Mouse (Mus musculus) c-Kit-positive CD71-negative TER-119-negative erythroid progenitor cells, embryonic 14.5 days (primary cell): Measurements from ENCODE around the gene Wfdc15b.

Source experiments
- DNase-seq: peaks from one replicate; pipeline ENCODE4 v3.0.0-alpha.2; 2013; ENCODE audit warnings: low read depth

Gene Wfdc15b

GRCm38 (mm10) chr2:164180124-164180523 is 41.3 kb downstream of the Wfdc15b start:
- DNase-seq: no peak

- no peak for DNase-seq
These were observed 43.6 kb downstream of the Wfdc15b start for GRCm38 (mm10) chr2:164177831-164178230.

- DNase-seq: no peak
These were observed 45.6 kb downstream of the Wfdc15b start for GRCm38 (mm10) chr2:164175850-164176249.

GRCm38 (mm10) chr2:164174649-164175395 is 46.6 kb downstream of the Wfdc15b start:
- no peak for DNase-seq

- DNase-seq: no peak
These were observed 48.1 kb downstream of the Wfdc15b start for GRCm38 (mm10) chr2:164173394-164173793.

- no peak for DNase-seq
These were observed 50.6 kb downstream of the Wfdc15b start, which contains the start of gene Kcns1 for GRCm38 (mm10) chr2:164170902-164171301. TSS of gene Kcns1 (minus strand) at chr2:164171113.

GRCm38 (mm10) chr2:164170326-164170725 is 51.1 kb downstream of the Wfdc15b start:
- no peak for DNase-seq

- no peak for DNase-seq
These were observed 52.9 kb downstream of the Wfdc15b start for GRCm38 (mm10) chr2:164168571-164168946.

- DNase-seq: no peak
These were observed 53.5 kb downstream of the Wfdc15b start for GRCm38 (mm10) chr2:164167752-164168570.

GRCm38 (mm10) chr2:164164941-164165340 is 56.5 kb downstream of the Wfdc15b start:
- DNase-seq: no peak
